Mouse (Mus musculus) v-Abl transformed pro-B cells (cell line): ENCODE data around the gene Ephb4.

Experiments used
- in situ Hi-C, 2 experiments: fragments of 400-800 bp; cut with MboI; formaldehyde crosslinking; loops; one replicate each; pipeline ENCODE4 v1.15.1; 2025; ENCODE audit not compliant: unreplicated experiment in 2 of 2

Gene Ephb4

DNA sequence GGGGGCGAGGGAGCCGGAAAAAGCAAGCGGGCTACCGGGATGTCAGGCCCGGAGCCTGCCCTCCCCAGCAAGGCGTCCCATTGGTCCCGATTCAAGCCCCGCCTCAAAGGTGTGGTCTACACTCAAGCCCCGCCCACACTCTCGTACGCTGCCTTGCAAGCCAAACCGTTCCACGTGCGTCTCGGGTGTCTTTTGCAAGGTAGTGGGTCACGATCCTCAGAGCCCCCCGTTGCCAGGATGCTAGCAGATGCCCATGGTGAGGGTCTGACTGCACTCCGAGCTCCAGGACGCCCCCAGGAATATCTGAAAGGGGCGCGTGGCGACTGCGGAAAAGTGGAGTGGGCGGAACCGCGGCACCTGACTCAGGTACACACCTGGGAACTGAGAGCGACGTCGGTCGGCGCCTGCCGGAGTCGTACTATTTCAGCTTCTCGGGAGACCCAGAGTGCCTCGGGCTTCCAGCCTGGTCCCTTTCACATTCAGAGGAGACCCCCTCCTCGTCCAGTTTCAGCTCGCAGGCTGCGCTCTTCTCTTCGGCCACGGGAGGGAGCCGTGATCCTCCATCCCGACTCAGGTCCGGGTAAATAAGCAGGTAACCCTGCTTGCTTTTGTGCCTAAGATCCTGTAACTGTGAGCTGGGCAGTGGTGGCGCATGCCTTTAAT is 16.3 kb upstream of the Ephb4 start, which contains the start of gene Slc12a9:
Gene Slc12a9 (minus strand): TSS at position 86 of the 663 bp plus-strand sequence.
- in situ Hi-C loops, result loop anchor here (5.0 to 10.0 kb wide), 4 partner anchors 41 to 431 kb away; partner anchors contain the start of genes Pop7 (in 2 of the 2) and Ufsp1 (in 1 of the 2)

DNA sequence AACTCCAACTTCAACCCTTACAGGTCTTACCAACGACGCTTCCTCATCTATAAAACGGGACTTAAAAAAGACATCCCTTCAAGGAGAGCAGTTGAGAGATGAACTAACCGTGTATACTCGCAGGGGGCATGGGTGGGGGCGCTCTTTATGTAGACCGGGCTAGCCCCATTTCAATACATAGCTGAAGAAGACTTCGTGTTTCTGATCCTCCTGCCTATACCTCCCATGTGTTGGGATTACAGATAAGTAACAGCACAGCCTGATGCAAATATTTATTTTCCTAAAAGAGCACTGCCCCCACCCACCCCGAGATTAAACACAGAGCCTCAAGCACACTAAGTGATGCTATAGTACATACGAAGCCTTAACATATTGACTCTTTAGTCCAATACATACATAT is 15.6 kb upstream of the Ephb4 start:
- in situ Hi-C loops, result loop anchor here (5.0 to 10.0 kb wide), 4 partner anchors 42 to 430 kb away; partner anchors contain the start of genes Pop7 (in 2 of the 2) and Ufsp1 (in 1 of the 2)

DNA sequence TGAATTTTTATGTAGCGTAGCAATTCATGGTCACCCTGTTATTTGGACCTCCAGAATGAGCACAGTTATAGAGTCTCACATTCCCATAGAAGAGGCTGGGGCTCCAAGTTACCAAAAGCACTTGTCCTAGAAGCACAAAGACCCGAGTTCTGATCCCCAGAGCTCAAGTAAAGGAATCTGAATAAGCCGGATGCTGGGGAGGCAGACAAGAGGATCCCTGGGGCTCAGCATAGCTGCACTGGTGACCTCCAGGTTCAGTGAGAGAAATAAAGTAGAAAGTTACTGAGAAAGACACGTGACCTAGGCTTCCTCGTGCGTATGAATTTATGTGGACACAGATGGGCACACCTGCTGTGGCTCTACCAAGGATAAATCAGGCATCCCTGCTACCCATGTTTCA is 14.8 kb upstream of the Ephb4 start:
- in situ Hi-C loops, result loop anchor here in 1 of 2 experiments (5.0 to 10.0 kb wide), 3 partner anchors 43 to 430 kb away; partner anchors contain the start of genes Pop7 and Ufsp1

DNA sequence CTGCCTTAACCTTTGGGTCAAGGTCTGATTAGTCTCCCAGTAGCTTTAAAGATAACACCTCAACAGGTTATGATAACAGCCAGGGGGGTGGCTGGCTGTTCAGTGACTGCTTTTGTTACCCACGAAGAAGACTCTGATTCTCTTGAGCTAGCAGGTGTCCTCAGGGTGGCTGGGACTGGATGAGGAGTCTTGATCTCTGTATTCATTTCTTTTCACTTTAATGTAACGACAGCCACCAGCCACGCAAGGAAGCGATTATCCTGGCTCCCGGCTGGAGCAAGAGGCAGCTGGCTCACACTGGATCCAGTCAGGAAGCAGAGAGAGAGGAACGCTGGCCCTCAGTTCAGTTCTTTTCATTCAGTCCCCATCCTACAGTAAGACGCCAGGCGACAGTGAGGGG is 12.7 kb upstream of the Ephb4 start:
- in situ Hi-C loops, result loop anchor here in 1 of 2 experiments (5.0 to 10.0 kb wide), 3 partner anchors 45 to 428 kb away; partner anchors contain the start of genes Pop7 and Ufsp1

DNA sequence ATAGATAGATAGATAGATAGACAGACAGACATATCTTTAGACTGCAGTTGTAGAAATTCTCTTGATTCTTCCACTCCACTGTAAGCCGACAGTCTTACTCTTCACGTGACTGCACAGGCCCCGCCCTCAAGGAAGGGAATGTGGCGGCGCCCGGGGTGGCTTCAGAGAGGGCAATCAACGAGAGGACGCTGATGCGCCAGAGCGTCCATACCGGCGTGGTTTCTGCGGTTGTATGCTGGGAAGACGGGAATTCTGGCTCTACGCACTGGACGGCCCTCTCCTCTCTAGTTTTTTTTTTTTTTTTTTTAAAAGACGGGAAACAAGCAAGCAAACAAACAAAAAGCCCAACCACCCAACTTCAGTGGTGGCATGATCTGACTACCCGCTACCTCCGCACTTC is 11.7 kb upstream of the Ephb4 start:
- in situ Hi-C loops, result loop anchor here in 1 of 2 experiments (5.0 to 10.0 kb wide), 3 partner anchors 46 to 427 kb away; partner anchors contain the start of genes Pop7 and Ufsp1

DNA sequence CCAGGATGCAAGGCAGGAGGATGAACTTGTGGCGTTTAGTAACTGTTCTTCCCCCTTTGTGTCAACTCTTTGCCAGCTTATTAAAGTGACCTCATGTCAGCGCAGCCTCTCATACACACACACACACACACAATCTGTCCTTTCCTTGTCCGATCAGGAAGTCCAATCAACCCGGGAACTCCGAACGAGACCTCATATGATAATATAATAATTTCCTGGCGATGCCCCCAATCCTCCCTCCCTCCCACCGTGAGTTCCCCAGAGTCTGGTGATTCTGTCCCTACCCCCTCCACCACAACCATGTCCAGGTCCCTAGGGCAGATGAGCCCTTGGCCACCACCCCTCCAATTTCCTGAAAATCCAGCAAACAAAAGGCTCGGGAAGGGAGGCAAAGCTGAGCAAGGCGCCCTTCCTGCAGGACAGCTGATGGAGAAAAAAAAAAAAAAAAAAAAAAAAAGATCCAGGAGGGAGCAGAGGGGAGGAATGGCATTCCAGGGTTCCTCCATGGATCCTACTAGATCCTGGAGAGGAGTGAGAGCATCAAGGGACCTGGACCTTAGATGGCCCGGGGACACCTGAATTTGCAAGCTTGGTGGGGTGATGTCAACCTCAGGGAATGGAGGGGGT is 11.1 kb upstream of the Ephb4 start:
- in situ Hi-C loops, result loop anchor here in 1 of 2 experiments (5.0 to 10.0 kb wide), 3 partner anchors 46 to 426 kb away; partner anchors contain the start of genes Pop7 and Ufsp1

DNA sequence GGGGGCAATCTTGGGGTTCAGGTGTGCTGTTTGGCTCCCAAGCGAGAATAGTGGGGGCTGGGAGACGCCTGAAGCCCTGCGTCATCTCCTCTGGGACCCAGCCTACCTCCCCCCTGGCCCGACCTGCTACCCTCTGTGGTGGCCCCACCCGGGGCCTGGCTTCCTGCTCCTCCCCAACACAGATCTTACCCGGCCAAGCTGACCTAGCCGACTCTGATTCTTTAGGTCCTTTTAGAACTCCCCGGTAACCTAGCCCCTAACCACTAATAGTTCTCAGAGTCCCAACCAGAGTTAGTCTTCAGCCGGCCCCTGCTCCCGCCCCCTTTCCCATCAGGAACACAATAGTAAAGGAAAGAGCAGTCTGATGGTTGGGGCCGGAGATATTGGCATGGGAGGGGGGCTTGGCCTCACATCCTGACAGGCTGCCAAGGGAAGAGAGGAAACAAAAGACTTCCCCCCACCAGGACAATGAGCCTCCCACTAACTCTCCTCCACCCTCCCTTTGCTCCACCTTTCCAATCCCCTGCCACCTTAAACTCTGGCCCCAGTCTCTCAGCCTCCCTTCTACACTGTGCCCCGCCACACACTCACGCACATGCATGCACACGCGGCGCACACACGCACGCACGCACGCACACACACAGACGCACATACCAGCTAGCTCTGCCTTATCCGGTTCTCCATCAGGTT is 10.5 kb upstream of the Ephb4 start:
- in situ Hi-C loops, result loop anchor here in 1 of 2 experiments (5.0 to 10.0 kb wide), 3 partner anchors 47 to 425 kb away; partner anchors contain the start of genes Pop7 and Ufsp1

DNA sequence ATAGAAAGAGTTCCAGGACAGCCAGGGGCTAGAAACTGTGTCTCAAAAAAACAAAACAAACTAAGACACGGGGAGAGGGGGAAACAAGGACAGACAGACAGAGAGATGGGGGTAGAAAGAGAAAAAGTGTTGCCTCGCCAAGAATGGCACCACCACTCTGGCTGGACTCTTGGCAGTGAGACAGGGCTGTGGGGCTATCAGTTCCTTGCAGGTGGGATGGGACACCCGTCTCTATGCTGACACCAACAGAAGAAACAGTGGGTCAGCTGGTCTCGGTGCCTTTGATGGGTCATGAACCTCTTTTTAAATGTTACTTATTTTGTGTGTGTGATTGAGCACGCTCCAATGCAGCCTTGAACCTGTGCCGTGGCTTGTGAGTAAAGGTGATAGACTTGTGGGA is 9.7 kb upstream of the Ephb4 start:
- in situ Hi-C loops, result loop anchor here in 1 of 2 experiments (5.0 kb wide), 1 partner anchor 47 kb away; no protein-coding TSS in a partner anchor

DNA sequence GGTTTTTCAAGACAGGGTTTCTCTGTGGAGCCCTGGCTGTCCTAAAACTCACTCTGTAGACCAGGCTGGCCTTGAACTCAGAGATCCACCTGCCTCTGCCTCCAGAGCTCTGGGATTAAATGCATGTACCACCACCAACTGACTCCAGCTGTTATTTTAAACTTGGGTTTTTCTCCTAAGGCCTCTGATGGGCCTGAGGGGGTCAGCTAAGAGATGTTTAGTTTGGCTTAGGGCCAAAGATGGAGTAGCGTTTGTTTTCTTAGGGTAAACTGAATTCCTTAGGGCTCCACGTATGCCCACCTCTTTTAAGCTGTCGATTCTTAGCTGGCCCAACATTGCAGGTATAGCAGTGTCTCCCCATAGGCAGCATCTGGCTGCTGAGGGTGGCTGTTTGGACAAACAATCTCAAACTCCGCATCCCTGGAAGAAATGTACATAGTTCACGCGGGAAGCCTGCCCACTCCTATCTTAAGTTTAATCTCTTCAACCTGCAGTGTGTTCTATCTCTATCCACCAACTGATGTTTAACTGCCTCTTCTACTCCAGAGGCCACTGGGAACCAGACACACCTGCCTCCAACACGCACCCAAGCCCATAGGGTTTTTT is 7.4 kb upstream of the Ephb4 start:
- in situ Hi-C loops, result loop anchor here in 1 of 2 experiments (5.0 kb wide), 1 partner anchor 45 kb away; no protein-coding TSS in a partner anchor

DNA sequence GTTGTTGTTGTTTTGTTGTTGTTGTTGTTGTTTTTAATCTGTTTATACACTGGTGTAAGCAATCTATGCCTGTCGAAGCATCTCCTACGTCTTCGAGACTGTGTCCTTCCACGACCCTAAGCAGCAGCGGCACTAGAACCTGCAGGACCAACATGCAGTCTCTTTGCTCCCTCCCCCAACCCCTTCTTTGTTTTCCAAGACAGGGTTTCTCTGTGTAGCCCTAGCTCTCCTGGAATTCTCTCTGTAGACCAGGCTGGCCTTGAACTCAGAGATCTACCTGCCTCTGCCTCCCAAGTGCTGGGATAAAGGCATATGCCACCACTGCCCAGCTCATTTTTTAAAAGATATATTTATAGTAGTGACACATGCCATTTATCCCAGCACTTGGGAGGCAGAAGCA is 6.5 kb upstream of the Ephb4 start:
- in situ Hi-C loops, result loop anchor here in 1 of 2 experiments (5.0 kb wide), 1 partner anchor 44 kb away; no protein-coding TSS in a partner anchor

DNA sequence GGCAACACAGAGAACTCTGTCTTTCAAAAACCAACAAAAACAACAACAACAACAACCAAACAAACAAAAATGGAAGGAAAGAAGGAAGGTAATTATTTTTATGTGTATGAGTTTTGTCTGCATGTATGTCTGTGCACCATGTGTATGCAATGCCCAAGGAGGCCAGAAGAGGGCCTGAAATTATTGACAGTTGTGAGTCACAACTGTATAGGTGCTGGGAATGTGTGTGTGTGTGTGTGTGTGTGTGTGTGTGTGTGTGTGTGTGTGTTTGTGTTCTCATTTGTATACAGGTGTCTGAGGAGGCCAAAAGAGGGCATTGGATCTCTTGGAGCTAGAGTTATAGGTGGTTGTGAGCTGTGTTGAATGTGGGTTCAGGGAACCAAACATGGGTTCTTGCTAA is 6.0 kb upstream of the Ephb4 start:
- in situ Hi-C loops, result loop anchor here in 1 of 2 experiments (5.0 kb wide), 1 partner anchor 43 kb away; no protein-coding TSS in a partner anchor

DNA sequence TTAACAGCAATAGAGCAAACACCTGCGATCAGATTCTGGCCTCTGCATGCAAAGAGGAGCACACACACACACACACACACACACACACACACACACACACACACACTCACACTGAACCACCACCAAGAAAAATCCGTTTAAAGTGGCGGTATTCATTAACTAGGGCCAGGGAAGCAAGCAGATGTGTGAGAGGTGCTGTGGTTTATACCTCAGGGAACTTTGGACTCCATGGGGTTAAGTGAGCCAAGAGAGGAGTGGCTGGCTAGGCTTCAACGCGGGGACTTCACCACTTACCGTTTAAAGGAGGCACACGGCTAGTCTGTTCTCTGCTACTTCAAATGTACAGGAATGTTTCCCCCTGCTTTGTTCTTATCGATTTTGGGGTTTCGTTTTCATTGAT is 4.1 kb upstream of the Ephb4 start:
- in situ Hi-C loops, result no loop called here

DNA sequence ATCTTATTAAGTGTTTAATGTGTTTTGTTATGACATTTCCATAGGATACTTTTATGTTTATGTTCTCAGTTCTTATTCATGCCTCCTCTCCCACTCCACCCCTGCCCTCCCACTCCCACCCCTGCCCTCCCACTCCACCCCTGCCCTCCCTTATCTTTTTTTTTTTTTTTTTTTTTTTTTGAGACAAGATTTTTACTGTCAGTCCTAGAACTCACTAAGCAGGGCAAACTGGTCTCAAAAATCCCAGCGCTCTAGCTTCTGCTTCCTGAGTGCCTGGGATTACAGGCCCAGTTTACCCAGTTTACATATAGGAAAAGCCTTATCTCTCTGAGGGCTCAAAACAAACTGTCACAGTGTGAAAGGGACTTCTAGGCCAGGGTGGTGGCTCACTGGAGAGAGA is 3.5 kb upstream of the Ephb4 start:
- in situ Hi-C loops, result no loop called here

DNA sequence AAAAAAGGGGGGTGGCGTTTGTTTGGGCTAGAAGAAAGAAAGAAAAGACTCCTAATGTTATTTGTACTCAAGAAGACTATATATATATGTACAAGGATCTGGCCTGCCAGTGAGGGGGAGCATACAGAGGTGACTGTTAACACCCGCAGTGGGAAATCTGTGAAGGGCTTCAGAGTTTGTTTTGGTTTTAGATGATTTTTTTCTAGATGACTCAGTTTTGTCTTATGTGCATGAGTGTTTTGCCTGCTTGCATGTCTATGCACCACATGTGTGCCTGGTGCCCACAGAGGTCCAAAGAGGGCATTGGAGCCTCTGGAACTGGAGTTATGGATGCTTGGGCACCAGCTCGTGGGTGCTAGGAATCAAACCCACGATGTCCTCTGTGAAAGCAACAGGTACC is 2.9 kb upstream of the Ephb4 start:
- in situ Hi-C loops, result no loop called here

DNA sequence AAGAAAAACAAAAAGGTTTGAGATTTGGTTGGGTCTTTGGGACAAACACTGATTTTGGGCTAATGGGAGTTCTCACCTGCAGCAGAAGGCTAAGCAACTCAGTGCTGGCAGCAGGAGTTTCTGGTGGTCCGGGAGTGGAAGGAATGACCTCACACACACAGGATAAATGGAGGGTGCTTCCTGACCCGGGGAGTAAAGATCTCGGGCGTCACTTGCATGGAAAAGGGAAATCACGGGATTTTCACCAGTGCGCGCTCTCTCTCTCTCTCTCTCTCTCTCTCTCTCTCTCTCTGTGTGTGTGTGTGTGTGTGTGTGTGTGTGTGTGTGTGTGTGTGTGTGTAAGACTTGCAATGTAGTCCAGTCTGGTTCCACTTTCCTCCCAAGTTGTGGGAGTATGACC is 2.1 kb upstream of the Ephb4 start:
- in situ Hi-C loops, result no loop called here

DNA sequence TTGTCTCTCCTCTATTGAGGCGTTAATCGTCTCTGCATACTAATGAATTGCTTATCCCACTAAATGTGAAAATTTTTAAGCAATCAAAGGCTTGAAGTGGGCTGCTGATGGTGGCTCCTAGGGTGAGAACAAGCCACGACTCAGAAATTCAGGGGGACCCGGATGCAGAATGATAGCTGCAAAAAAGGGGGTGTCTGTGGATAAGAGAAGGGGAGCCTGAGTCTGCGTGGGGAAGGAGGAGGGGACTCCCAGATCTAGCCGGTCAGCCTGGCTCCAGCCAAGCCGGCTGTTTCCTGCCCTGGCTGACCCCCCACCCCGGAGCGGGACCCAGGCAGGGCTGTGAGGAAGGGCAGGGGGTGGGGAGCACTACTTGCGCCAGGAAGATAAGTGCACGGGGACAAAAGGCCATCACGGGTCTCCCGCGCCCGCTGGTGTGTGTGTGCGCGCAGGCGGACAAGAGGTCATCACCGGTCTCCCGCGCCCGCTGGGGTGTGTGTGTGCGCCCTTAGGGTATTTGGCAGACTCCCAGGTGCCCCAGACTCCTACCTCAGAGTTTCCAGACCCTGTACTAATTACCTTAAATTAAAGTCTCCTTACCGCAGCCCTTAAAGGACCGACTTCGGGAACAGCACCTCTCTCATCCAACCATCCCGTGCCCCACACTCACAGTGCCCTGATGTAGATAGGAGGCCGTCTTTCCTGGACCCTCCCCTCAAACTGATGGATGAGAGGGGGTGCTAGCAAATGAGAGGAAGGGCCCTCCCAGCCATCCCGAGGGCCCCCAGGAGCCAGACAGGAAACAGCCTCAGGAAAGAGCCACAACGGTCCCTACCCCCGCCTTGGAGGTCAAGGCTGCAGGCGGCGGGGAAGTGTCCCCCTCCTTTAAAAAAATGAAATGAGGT is 1.2 kb upstream of the Ephb4 start:
- in situ Hi-C loops, result no loop called here

DNA sequence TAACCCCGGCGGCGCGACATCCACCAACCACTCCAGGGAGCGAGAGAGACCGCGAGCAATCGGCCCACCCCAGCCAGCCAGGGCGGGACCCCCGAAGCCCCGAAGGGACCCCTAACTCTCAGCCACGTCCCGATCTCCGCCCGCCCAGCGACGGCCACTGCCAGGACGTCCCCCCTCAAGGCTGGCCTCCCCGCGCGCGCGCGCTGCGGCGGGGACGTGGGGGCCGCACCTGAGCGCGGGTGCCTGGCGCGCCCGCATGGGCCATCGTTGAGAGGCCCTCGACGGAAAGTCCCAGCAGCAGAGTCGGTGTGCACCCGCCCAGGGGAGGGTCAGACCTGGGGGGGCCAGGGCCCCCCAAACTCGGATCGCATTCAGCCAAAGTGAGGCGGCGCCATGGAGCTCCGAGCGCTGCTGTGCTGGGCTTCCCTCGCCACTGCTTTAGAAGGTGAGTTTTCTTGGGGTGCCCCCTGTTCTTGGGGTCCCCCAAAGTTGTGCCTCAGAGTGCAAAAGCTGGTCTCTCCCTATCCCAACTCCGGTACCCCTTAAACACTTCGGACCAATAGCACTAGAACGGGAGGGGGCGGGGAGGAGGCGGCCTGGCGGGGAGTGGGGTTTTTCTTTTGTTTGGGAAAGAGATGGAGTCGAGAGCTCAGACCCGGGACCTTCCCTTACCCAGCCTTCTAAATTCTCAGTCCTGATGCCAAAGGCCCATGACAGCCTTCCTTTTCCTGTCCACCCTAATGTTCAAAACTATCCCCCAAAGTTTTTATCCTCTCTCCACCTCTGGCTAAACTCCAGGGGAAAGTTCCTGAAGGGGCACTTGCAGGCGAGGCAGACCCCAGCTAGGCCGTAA is 522 bp downstream of the Ephb4 start:
- in situ Hi-C loops, result no loop called here

DNA sequence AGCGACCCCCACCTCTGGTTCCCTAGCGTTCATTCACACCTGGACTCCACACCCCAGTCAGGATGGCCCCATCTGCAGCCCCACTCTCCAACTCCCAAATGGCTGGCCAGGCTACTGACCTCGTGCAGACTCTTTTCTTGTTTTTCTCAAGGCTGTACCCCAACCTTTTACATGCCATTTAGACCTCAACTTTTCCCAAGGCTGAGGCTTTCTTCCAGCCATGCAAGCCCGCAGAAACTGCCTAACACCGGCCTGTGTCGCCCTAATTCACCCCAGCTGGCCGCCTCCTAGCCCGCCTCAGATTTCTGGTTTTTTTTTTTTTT is 1.1 kb downstream of the Ephb4 start:
- in situ Hi-C loops, result no loop called here

DNA sequence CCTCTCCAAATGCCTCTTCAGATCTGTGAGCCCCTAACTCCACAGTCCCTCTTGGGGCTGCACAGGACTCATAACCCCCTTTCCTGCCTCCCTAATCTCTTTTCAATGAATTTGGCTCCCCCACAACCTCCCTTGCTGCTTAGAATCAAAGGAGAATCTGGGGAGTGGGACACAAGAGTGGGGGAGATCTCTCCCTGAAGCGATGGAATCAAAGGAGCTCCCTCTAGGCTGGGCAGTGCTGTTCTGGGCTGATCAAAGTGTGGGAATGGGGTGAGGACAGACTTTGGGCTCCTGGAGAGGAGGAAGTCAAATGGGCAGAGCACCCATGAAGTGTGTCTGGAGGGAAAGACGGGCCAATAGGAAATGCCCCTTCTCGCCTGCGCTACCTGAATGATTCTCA is 1.5 kb downstream of the Ephb4 start:
- in situ Hi-C loops, result no loop called here
